Mouse (Mus musculus): ENCODE results near the gene Itprip.
A peak's percentile ranks its signal among the peaks of the same experiment; 100 is the strongest.

Gene Itprip

GRCm38 (mm10) chr19:47853951-47854795 is 64.9 kb downstream of the Itprip start:
- peak; percentile 68 for DNase-seq (ENCODE audit: low read depth, low spot score)

DNA sequence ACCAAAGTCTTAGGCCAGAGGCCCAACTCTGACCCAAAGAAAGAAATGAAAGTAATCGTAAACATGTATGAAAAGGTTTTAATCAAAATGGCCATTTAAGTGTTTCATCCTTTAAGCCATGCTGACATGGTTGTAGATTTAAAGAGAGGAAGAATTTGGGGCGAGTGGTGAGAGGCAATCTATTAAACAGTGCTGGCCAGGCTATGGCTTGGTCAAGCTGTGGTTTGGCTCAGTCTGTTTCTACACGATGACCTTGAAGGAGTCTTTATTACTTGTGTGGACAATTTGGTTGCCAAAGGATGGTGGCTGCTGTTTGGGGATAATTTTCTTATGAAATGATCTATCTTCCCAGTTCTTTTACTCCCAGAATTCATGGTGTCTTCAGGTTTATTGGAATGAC is 66.0 kb downstream of the Itprip start:
- DNase-seq (ENCODE audit: low read depth, low spot score): no peak

DNA sequence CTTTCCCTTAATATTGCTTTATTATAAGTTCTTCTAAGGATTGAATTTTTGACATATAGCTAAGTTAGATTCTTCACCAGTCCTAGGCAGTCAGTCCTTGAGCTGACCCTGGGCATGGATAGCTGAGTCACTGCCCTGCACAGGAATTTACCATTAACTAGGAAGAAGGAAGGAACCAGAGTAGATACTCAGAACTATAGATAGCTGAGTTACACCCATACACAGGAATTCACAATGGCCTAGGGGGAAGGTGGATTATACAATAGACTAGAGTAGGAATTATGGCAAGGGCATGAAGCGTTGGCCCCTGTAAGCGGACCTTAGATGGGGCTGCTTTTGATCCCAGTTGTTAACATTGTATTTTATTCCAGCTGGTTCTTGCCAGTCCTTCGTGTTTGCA is 67.0 kb downstream of the Itprip start:
- DNase-seq (ENCODE audit: low read depth, low spot score): peak; percentile 52

GRCm38 (mm10) chr19:47849735-47850134 is 69.4 kb downstream of the Itprip start:
- no peak for DNase-seq (ENCODE audit: low read depth, low spot score)
